Mouse (Mus musculus): ENCODE results near the gene B3gntl1. TPM values are rescaled to one million over a fixed set of nuclear protein-coding genes. Genes with fewer than 3 reads are reported as not detected.

Gene B3gntl1
- polyA plus RNA-seq, 1 experiment from 2014 or later = 6.5 TPM

- no peaks in the 10 kb centered on the region for H3K9me3 ChIP-seq (replicated peaks; ENCODE audit: control insufficient read depth, low read length)
- H3K9ac ChIP-seq (ENCODE audit: low read depth, low read length) = no peak overlapping the region
- no peak for ATAC-seq (replicated peaks; ENCODE audit: insufficient number of reproducible peaks, low FRiP score, low TSS enrichment)
- H3K27ac ChIP-seq (ENCODE audit: low read depth, low read length) = no peak overlapping the region
- H3K27me3 ChIP-seq (ENCODE audit: control insufficient read depth, insufficient read depth, low read length) = no peaks in the 10 kb centered on the region
- H3K36me3 ChIP-seq (ENCODE audit: control insufficient read depth, insufficient read depth, low read length) = peaks cover 3% of the 10 kb centered on the region; the same call in 1 of the 2 replicates
- H3K4me1 ChIP-seq (ENCODE audit: control insufficient read depth, insufficient read depth, low read length) = no peaks in the 10 kb centered on the region
- no peak overlapping the region for H3K4me2 ChIP-seq
- no peak overlapping the region for H3K4me3 ChIP-seq (ENCODE audit: low read depth, low read length)
These were observed 91.1 kb downstream of the B3gntl1 start for GRCm38 (mm10) chr11:121581856-121582255.

Other genes starting within 250 kb of the B3gntl1 start
- 4.5 and 6.2 TPM in 2 replicates for gene Fn3k, start 238.2 kb downstream of the B3gntl1 start, polyA plus RNA-seq (2014; fragmentation: Nextera tagmentation; extraction: Ambion mirVana)
- 16.5 and 22.3 TPM in 2 replicates for gene Tbcd, start 221.2 kb downstream of the B3gntl1 start, polyA plus RNA-seq (2014; fragmentation: Nextera tagmentation; extraction: Ambion mirVana)
- gene Zfp750, start 153.8 kb downstream of the B3gntl1 start, polyA plus RNA-seq (2014; fragmentation: Nextera tagmentation; extraction: Ambion mirVana) = 0.19 TPM in 1 of 2 replicates, not detected in the other
- gene Metrnl, start 28.4 kb upstream of the B3gntl1 start, polyA plus RNA-seq (2014; fragmentation: Nextera tagmentation; extraction: Ambion mirVana) = 6.0 and 7.0 TPM in 2 replicates
- gene Ptchd3, start 157.1 kb upstream of the B3gntl1 start, polyA plus RNA-seq (2014; fragmentation: Nextera tagmentation; extraction: Ambion mirVana) = not detected in 2 replicates

All from heart, embryonic 11.5 days (tissue).